Mouse (Mus musculus) ES-CJ7 (cell line): ENCODE results near the gene Tsc22d1.

Experiments used
- DNase-seq: peaks from one replicate; pipeline ENCODE4 v3.0.0; 2011; ENCODE audit warnings: low read depth, low spot score

The Tsc22d1 gene

GRCm38 (mm10) chr14:76487609-76488008 is 72.8 kb downstream of the Tsc22d1 start:
- DNase-seq: no peak

GRCm38 (mm10) chr14:76488101-76489044 is 73.6 kb downstream of the Tsc22d1 start:
- peak; percentile 53 for DNase-seq

GRCm38 (mm10) chr14:76489128-76489527 is 74.4 kb downstream of the Tsc22d1 start:
- no peak for DNase-seq

- peak; percentile 98 for DNase-seq
Measured at GRCm38 (mm10) chr14:76495022-76495421, 80.3 kb downstream of the Tsc22d1 start.

GRCm38 (mm10) chr14:76497187-76497586 is 82.4 kb downstream of the Tsc22d1 start:
- DNase-seq: no peak

GRCm38 (mm10) chr14:76498210-76498609 is 83.4 kb downstream of the Tsc22d1 start:
- no peak for DNase-seq

- DNase-seq: no peak
Measured at GRCm38 (mm10) chr14:76499492-76499891, 84.7 kb downstream of the Tsc22d1 start.

GRCm38 (mm10) chr14:76500036-76500435 is 85.3 kb downstream of the Tsc22d1 start:
- DNase-seq: no peak

GRCm38 (mm10) chr14:76503231-76503851 is 88.6 kb downstream of the Tsc22d1 start:
- peak; percentile 67 for DNase-seq

GRCm38 (mm10) chr14:76504121-76504737 is 89.5 kb downstream of the Tsc22d1 start:
- peak; percentile 92 for DNase-seq

- DNase-seq: no peak
Measured at GRCm38 (mm10) chr14:76505101-76505438, 90.3 kb downstream of the Tsc22d1 start.

- peak; percentile 98 for DNase-seq
Measured at GRCm38 (mm10) chr14:76505439-76506220, 90.9 kb downstream of the Tsc22d1 start.

GRCm38 (mm10) chr14:76506425-76507205 is 91.9 kb downstream of the Tsc22d1 start:
- no peak for DNase-seq

- no peak for DNase-seq
Measured at GRCm38 (mm10) chr14:76507357-76507756, 92.6 kb downstream of the Tsc22d1 start.

- no peak for DNase-seq
Measured at GRCm38 (mm10) chr14:76507804-76508500, 93.2 kb downstream of the Tsc22d1 start.

GRCm38 (mm10) chr14:76508701-76509100 is 93.9 kb downstream of the Tsc22d1 start:
- DNase-seq: no peak

GRCm38 (mm10) chr14:76511971-76512370 is 97.2 kb downstream of the Tsc22d1 start:
- DNase-seq: no peak

- DNase-seq: peak; percentile 77
Measured at GRCm38 (mm10) chr14:76513395-76514049, 98.8 kb downstream of the Tsc22d1 start.

- no peak for DNase-seq
Measured at GRCm38 (mm10) chr14:76514050-76514585, 99.4 kb downstream of the Tsc22d1 start.
